9 mouse cellular contexts compared by ENCODE assay signal in genomic region chr4:118612619-118613018, GRCm38 (mm10). TPM values are rescaled to one million over a fixed set of nuclear protein-coding genes. Genes with fewer than 3 reads are reported as not detected.
DNase-seq lines count a peak whose midpoint lies in the region; ATAC-seq and TF ChIP-seq lines count a peak whose summit lies in the region.
"Had no signal": no experiment of that assay in that cellular context is flagged by ENCODE, and none has a peak within 500 bp of the region (broad histone marks: within the 10 kb centered on the region; RNA-seq: fewer than 3 reads in every experiment).

No protein-coding gene starts in this region.

- peak; percentile 7 for DNase-seq in forebrain, embryonic 14.5 days (ENCODE audit: low spot score)
- no peak for DNase-seq in liver, adult 2 months (ENCODE audit: extremely low read depth, low read depth, low spot score)
- DNase-seq in liver, embryonic 11.5 days (ENCODE audit: low spot score), result no peak
- peak; percentile 24 for DNase-seq in adrenal gland, adult 2 months
- DNase-seq in induced T-regulatory cell, adult 2 months (ENCODE audit: low read depth), result peak; percentile 54
- DNase-seq in natural killer cell, adult 2 months (ENCODE audit: low spot score in 2 of 2), result peak; percentile 22 to 25
- no peak for DNase-seq in Muller cell, postnatal 12 days (ENCODE audit: inconsistent ontology term)

- no peak for ATAC-seq in forebrain, embryonic 14.5 days
- no peak for ATAC-seq in forebrain, embryonic 16.5 days
- no peak for ATAC-seq in liver, embryonic 11.5 days (replicated peaks; ENCODE audit: low FRiP score)

- TF ChIP-seq POLR2A in liver, adult 2 months (IDR thresholded peaks at IDR 0.05; ENCODE audit: extremely low read depth, insufficient read depth, low read length), result no peak

- no peaks in the 10 kb centered on the region for H3K36me3 ChIP-seq in forebrain, embryonic 14.5 days (ENCODE audit: control insufficient read depth, insufficient read depth, low read length)
- no peaks in the 10 kb centered on the region for H3K36me3 ChIP-seq in forebrain, embryonic 16.5 days (ENCODE audit: control insufficient read depth, insufficient read depth)
- no peaks in the 10 kb centered on the region for H3K36me3 ChIP-seq in liver, adult 2 months (ENCODE audit: control insufficient read depth, insufficient read depth, low read length)
- no peaks in the 10 kb centered on the region for H3K36me3 ChIP-seq in liver, embryonic 11.5 days (ENCODE audit: control insufficient read depth, insufficient read depth, low read length)

- no peaks in the 10 kb centered on the region for H3K79me2 ChIP-seq in liver, adult 2 months (ENCODE audit: control insufficient read depth, insufficient read depth, low read length)

- H3K4me2 ChIP-seq in forebrain, embryonic 14.5 days (ENCODE audit: low read length), result no peak overlapping the region
- H3K4me2 ChIP-seq in forebrain, embryonic 16.5 days (ENCODE audit: low read length), result no peak overlapping the region
- no peak overlapping the region for H3K4me2 ChIP-seq in liver, embryonic 11.5 days

- H3K27ac ChIP-seq in forebrain, embryonic 14.5 days (ENCODE audit: low read depth, low read length), result no peak overlapping the region
- no peak overlapping the region for H3K27ac ChIP-seq in forebrain, embryonic 16.5 days (ENCODE audit: low read length)
- H3K27ac ChIP-seq in liver, adult 2 months (replicated peaks; ENCODE audit: insufficient read depth, low read depth, low read length), result no peak overlapping the region
- no peak overlapping the region for H3K27ac ChIP-seq in liver, embryonic 11.5 days (ENCODE audit: low read depth, low read length)

- no peaks in the 10 kb centered on the region for H3K27me3 ChIP-seq in forebrain, embryonic 14.5 days (replicated peaks; ENCODE audit: control insufficient read depth, insufficient read depth, low read length)
- no peaks in the 10 kb centered on the region for H3K27me3 ChIP-seq in forebrain, embryonic 16.5 days (replicated peaks; ENCODE audit: control insufficient read depth, insufficient read depth, low read length)
- H3K27me3 ChIP-seq in liver, adult 2 months (ENCODE audit: control insufficient read depth, insufficient read depth, low read length), result no peaks in the 10 kb centered on the region; the same call in 1 of the 2 replicates
- H3K27me3 ChIP-seq in liver, embryonic 11.5 days (replicated peaks; ENCODE audit: control insufficient read depth, insufficient read depth, low read length), result no peaks in the 10 kb centered on the region; the same call in 1 of the 2 replicates

- no peak overlapping the region for H3K4me3 ChIP-seq in forebrain, embryonic 14.5 days (ENCODE audit: low read depth, low read length)
- H3K4me3 ChIP-seq in forebrain, embryonic 16.5 days (replicated peaks; ENCODE audit: low read length), result no peak overlapping the region
- no peak overlapping the region for H3K4me3 ChIP-seq in liver, adult 2 months (ENCODE audit: insufficient read depth, low read depth, low read length)
- H3K4me3 ChIP-seq in liver, embryonic 11.5 days (ENCODE audit: low read depth, low read length), result no peak overlapping the region

- WGBS in forebrain, embryonic 14.5 days, result 25% methylated on average over 11 of the region's 11 CpGs
- WGBS in forebrain, embryonic 16.5 days, result 21% methylated on average over 11 of the region's 11 CpGs
- 30% methylated on average over 11 of the region's 11 CpGs for WGBS in liver, adult 2 months
- WGBS in liver, embryonic 11.5 days, result 21% methylated on average over 11 of the region's 11 CpGs

- no peaks in the 10 kb centered on the region for H3K4me1 ChIP-seq in forebrain, embryonic 14.5 days (ENCODE audit: control insufficient read depth, insufficient read depth, low read length)
- no peaks in the 10 kb centered on the region for H3K4me1 ChIP-seq in forebrain, embryonic 16.5 days (replicated peaks; ENCODE audit: control insufficient read depth, insufficient read depth, low read length)
- no peaks in the 10 kb centered on the region for H3K4me1 ChIP-seq in liver, adult 2 months (ENCODE audit: control insufficient read depth, insufficient read depth, low read length)
- H3K4me1 ChIP-seq in liver, embryonic 11.5 days (replicated peaks; ENCODE audit: control insufficient read depth, insufficient read depth, low read length), result no peaks in the 10 kb centered on the region

- no peaks in the 10 kb centered on the region; the same call in 1 of the 2 replicates for H3K9me3 ChIP-seq in forebrain, embryonic 14.5 days (replicated peaks; ENCODE audit: control insufficient read depth, low read length)
- H3K9me3 ChIP-seq in forebrain, embryonic 16.5 days (ENCODE audit: control insufficient read depth, low read length), result peaks cover 6% of the 10 kb centered on the region; the same call in 1 of the 2 replicates
- no peaks in the 10 kb centered on the region for H3K9me3 ChIP-seq in liver, embryonic 11.5 days (ENCODE audit: control insufficient read depth, low read length)

- TF ChIP-seq CTCF in liver, adult 2 months (IDR thresholded peaks at IDR 0.05; ENCODE audit: low read depth, low read length), result peak; percentile 27

- H3K9ac ChIP-seq in forebrain, embryonic 14.5 days (ENCODE audit: low read length), result no peak overlapping the region
- H3K9ac ChIP-seq in forebrain, embryonic 16.5 days (replicated peaks; ENCODE audit: low read depth, low read length), result no peak overlapping the region
- no peak overlapping the region for H3K9ac ChIP-seq in liver, adult 2 months (ENCODE audit: low read depth, low read length)
- H3K9ac ChIP-seq in liver, embryonic 11.5 days (ENCODE audit: low read depth, low read length), result no peak overlapping the region

RNA-seq across cellular contexts. Expression of gene Cfap57, which starts 8.0 kb away (rescaled TPM):
- 0.81 and 0.91 TPM in 2 replicates for polyA plus RNA-seq in forebrain, embryonic 14.5 days (2014; fragmentation: Nextera tagmentation; extraction: Ambion mirVana)
- polyA plus RNA-seq in forebrain, embryonic 16.5 days (2015; fragmentation: Nextera tagmentation; extraction: Ambion mirVana), result 0.72 and 1.3 TPM in 2 replicates
- not detected in 2 replicates for total RNA-seq in liver, adult 2 months (2014; rRNA removed)
- not detected in 2 replicates for polyA plus RNA-seq in liver, adult 2 months (2012; rRNA removed)
- 0.82 and 0.86 TPM in 2 replicates for polyA plus RNA-seq in liver, embryonic 11.5 days (2014; fragmentation: Nextera tagmentation; extraction: Ambion mirVana)
- under 1 TPM in 1 of 2 experiments, not detected in 1; 0.06 TPM for total RNA-seq in adrenal gland, adult 2 months (2021)
- not detected in 2 replicates for polyA plus RNA-seq in adrenal gland, adult 2 months (2012; rRNA removed)

RNA-seq across cellular contexts. Expression of gene Ebna1bp2, which starts 8.0 kb away (rescaled TPM):
- polyA plus RNA-seq in forebrain, embryonic 14.5 days (2014; fragmentation: Nextera tagmentation; extraction: Ambion mirVana), result 167 and 176 TPM in 2 replicates
- polyA plus RNA-seq in forebrain, embryonic 16.5 days (2015; fragmentation: Nextera tagmentation; extraction: Ambion mirVana), result 138 and 150 TPM in 2 replicates
- 19.6 and 19.9 TPM in 2 replicates for total RNA-seq in liver, adult 2 months (2014; rRNA removed)
- polyA plus RNA-seq in liver, adult 2 months (2012; rRNA removed), result 10.3 and 13.0 TPM in 2 replicates
- 239 and 247 TPM in 2 replicates for polyA plus RNA-seq in liver, embryonic 11.5 days (2014; fragmentation: Nextera tagmentation; extraction: Ambion mirVana)
- total RNA-seq in adrenal gland, adult 2 months (2021), result 10 to 100 TPM; 78.5 to 82.0 TPM
- 6.1 and 10.3 TPM in 2 replicates for polyA plus RNA-seq in adrenal gland, adult 2 months (2012; rRNA removed)

RNA-seq across cellular contexts. Expression of gene Olfr62, which starts 46.1 kb away (rescaled TPM):
- not detected in 2 replicates for polyA plus RNA-seq in forebrain, embryonic 14.5 days (2014; fragmentation: Nextera tagmentation; extraction: Ambion mirVana)
- not detected in 2 replicates for polyA plus RNA-seq in forebrain, embryonic 16.5 days (2015; fragmentation: Nextera tagmentation; extraction: Ambion mirVana)
- total RNA-seq in liver, adult 2 months (2014; rRNA removed), result not detected in 2 replicates
- polyA plus RNA-seq in liver, adult 2 months (2012; rRNA removed), result not detected in 2 replicates
- polyA plus RNA-seq in liver, embryonic 11.5 days (2014; fragmentation: Nextera tagmentation; extraction: Ambion mirVana), result not detected in 2 replicates
- not detected for total RNA-seq in adrenal gland, adult 2 months (2021)
- polyA plus RNA-seq in adrenal gland, adult 2 months (2012; rRNA removed), result not detected in 2 replicates
- total RNA-seq: left cerebral cortex, postnatal 25 days had no signal

Comparison
In these comparisons a context has a peak if more than half of its experiments do, and no peak if none do; other contexts are left out.
1. DNase-seq: peak in forebrain, embryonic 14.5 days (single experiment), adrenal gland, adult 2 months (single experiment), induced T-regulatory cell, adult 2 months (single experiment) and natural killer cell, adult 2 months (2 of 2); none in liver, adult 2 months (single experiment), liver, embryonic 11.5 days (single experiment) and Muller cell, postnatal 12 days (single experiment).